Mouse (Mus musculus): ENCODE measurements around the gene Oprl1.

DNA sequence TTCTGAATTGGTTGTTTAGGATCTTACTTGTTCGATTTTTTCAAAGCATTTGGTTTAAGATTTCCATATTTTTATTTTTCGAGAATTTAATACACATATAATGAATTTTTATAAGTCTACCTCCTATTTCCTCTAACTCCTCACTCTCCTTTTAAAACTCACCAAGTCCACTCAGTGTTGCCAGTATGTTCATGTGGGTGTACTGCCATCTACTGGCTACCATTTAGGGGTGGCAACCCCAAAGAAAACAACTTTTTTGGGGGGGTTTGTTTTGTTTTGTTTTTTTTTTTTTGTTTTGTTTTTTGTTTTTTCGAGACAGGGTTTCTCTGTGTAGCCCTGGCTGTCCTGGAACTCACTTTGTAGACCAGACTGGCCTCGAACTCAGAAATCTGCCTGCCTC is 8.1 kb upstream of the Oprl1 start:
- TF ChIP-seq CTCF (IDR thresholded peaks at IDR 0.05; ENCODE audit: low read depth, low read length): no peak
- no peak for TF ChIP-seq POLR2A (IDR thresholded peaks at IDR 0.05; ENCODE audit: extremely low read depth, insufficient read depth, low read length)
